Mouse (Mus musculus) frontal cortex, postnatal 36 days (tissue): ENCODE measurements around the gene Eif4b.
A peak's percentile ranks its signal among the peaks of the same experiment; 100 is the strongest.

Source experiments
- DNase-seq, 2 experiments: peaks; one replicate each; pipeline ENCODE4 v3.0.0; 2022; ENCODE audit warnings: low spot score in 2 of 2

The Eif4b gene

GRCm38 (mm10) chr15:102101672-102102541 is 28.3 kb downstream of the Eif4b start:
- DNase-seq, result no peak

GRCm38 (mm10) chr15:102102548-102103121 is 29.1 kb downstream of the Eif4b start:
- DNase-seq, result no peak

DNA sequence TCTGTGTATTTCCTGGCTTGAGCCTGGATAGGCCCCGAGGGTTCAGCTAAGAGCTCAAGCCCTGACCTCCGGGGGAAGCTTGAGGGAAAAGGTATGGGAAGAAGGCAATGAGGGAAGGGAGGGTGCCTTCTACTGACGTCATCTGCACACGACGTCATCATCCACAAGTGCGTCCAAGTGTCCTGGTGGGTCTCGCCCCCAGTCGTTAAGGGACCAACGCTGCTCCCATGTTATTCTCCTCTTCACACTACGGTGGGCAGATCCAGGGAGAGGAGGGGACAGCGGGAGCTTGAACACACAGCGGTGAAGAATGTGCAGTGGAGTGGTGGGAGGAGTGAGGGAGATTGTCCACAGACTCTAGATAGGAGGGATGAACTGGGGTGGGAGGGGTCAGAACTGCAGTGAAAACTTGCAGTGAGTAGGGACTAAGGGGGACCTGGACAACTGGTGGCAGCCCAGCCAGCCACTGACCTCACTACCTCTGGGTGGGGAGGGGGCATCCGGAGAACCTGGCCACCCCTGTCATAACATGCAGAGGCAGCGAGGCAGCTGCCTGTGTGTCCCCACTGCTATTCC is 29.9 kb downstream of the Eif4b start:
- DNase-seq, result no peak

DNA sequence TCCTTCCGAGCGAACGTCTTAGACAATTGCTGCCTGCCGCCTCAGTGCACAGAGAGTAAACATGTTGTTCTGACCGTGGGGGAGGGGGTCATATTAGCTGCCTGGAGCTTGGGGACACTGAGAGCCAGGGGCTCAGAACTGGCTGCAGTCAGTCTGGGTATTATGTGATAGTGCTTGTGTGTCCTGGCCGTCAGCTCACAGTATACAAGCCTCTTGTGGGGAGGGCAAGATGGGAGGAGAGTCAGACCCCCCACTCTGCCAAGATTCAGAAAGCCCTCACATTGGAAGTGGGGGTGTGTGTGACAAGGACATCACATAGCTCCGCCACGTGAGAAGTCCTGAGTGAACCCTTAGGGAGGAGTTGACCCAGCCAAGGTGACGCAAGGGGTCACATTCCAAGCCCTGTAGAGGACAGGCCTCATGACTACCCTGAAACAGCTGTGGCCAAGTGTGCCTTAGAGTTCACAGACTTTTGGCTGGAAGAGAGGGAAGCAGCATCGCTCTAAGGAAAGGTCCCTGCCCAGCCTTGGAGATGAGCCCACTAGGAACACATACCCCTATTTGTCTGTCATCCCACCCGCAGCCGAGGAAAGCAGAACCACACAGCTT is 30.5 kb downstream of the Eif4b start:
- no peak for DNase-seq

GRCm38 (mm10) chr15:102105360-102105759 is 31.8 kb downstream of the Eif4b start:
- no peak for DNase-seq

DNA sequence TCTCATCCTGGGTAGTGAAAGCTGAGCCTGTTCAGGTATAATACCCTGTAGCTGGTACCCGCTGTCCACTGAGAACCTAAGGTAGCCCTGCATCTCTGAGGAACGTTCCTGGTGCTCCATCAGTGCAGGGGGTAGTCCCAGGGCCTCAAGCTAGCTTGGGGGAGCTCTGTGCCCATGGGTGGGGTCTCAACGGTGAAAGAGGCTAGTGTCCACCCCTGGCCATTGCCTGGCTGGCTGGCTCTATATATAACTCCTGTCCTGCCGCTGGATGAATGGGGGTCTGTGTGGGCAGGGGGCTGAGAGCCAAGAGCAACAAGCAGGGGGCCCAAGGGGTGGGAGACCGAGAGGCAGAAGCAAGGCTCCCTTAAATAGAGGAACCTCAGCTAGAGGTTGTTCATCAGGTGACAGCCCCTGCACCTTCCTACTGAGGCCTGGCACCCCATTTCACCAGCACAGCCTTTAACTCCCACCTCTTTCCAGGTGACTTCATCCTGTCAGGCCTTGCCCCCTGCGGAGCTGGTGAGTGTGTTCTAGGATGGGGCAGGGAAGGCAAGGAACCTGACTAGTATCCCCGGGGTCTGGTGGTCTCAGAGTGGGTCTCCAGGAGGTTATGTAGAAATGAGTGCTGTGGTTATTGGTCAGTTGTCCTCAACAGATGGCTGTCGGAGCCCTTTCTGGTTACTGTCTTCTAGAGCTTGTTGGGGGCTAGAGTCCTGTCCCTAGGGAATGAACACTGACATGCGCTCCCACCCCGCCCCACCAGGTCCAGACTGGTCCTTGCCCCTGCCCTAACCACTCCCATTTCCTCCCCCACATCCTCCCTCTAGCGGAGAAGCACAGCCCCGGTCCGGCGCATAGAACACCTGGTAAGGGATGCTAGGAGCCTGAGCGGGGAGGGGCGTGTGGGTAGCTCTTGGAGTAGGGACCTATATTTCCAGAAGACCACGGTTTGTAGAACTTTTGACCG is 32.5 kb downstream of the Eif4b start:
- no peak for DNase-seq

DNA sequence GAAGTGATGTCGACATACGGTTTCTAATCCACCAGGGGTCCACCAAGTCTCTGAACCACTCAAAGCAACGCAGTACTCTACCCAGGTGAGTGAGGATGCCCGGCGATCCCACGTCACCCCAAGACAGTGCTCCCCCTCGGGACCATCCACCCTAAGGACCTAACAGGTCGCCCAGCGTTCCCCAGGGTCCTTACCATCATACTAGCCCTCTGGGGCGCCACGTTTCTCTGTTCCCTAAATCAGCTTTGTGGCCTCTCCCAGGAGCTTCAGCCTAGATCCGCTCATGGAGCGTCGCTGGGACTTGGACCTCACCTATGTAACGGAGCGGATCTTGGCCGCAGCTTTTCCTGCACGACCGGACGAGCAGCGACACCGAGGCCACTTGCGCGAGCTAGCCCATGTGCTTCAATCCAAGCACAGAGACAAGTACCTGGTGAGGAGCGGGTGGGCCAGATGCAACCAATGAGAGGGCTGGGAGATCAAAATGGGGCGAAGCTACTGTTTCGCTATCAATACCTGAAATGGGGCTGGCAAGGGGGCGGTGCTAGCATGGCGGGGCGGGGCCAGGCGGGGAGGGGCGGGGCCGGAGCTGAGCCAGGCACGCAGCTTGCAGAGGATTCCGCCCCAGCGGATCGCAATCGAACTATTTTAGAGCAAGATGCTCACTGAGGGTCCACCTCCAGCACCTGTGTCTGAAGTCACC is 33.3 kb downstream of the Eif4b start:
- no peak for DNase-seq

DNA sequence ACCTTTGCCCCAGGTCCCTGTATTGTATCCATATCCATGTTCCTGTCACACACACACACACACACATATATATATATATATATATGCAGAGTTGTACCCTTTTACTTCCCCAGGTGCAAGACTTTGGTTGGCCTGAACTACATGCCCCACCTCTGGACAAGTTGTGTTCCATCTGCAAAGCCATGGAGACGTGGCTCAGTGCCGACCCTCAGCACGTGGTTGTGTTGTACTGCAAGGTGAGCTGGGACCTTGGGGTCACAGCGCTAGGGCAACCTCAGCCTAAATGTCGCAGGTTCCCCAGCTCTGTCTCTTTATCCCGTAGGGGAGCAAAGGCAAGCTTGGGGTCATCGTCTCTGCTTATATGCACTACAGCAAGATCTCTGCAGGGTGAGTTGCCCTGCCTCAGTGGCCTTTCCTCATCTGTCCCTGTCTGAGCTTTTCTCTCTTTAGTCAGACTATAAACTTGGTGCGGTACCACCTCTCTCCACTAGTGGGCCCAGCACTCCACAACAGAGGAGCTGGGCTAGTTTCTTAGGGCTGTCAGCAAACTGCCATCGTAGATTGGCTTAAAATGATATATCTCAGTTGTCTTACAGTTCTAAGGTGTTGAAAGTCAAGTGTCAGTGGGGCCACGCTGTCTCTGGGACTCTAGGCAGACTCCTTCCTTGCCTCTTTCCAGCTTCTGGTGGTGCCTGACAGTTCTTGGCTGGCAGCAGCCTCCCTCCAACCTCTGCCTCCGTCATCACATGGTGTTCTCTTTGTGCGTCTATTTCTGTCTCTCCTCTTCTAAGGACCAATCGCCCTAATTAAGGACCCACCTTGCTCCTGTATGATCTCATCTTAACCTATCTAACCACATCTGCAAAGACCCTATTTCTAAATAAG is 34.4 kb downstream of the Eif4b start:
- peak; percentile 71 to 73 for DNase-seq

DNA sequence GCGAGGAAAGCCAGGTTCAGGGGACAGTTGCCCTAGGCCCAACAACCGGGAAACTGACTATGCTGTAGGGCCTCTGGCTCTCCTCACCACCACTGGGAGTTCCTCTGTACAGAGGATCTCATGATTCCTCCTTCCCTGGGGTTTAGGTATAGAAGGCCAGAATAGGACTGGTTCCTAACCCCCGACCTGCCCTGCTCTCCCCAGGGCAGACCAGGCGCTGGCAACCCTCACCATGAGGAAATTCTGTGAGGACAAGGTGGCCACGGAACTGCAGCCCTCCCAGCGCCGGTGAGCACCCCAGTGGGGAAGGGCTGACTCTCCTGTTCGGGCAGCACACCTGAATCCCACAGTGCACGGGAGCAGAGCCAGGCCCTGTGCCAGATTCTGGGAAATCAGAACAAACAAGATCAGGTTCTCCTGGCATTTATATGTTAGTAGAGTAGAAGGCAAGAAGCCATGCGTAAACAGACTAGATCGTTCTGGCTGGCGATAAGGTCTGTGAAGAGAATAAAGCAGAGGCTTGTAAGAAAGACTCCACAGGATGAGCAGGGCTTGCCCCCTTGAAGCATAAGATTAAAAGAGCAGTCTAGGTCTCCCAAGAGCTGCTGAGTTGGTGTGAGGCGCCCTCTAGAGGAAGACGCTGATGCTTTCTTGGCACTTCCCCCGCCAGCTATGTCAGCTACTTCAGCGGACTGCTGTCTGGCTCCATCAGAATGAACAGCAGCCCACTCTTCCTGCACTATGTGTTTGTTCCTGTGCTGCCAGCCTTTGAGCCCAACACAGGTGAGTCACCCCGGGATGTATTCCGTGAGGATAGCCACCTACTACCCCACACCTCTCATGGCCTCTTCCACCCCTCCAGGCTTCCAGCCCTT is 35.3 kb downstream of the Eif4b start:
- DNase-seq, result peak; percentile 80 to 87

GRCm38 (mm10) chr15:102110271-102110670 is 36.7 kb downstream of the Eif4b start:
- no peak for DNase-seq

DNA sequence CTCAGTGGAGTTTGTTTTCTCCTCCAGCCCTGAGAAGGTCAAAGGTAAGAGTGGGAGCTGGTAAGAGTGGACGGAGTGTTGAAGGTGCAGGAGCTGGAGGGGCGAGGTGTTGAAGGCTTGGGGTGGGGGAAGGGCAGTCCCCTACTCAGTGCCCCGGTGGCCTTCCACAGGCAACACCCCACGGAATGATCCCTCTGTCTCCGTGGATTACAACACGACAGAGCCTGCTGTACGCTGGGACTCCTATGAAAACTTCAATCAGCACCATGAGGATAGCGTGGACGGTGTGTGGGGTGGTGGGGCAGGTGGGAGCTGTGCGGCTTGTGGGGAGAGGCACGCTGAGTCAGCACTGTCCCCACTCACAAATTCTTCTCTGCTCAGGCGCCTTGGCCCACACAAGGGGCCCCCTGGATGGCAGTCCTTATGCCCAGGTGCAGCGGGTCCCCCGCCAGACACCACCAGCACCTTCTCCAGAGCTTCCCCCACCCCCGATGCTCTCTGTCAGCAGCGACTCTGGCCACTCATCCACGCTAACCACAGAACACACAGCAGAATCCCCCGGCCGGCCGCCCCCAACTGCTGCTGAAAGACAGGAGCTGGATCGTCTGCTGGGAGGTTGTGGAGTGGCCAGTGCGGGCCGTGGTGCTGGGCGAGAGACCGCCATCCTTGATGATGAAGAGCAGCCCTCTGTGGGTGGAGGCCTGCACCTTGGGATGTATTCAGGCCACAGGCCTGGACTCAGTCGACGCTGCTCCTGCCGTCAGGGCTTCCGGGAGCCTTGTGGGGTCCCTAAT is 37.3 kb downstream of the Eif4b start:
- DNase-seq, result no peak

DNA sequence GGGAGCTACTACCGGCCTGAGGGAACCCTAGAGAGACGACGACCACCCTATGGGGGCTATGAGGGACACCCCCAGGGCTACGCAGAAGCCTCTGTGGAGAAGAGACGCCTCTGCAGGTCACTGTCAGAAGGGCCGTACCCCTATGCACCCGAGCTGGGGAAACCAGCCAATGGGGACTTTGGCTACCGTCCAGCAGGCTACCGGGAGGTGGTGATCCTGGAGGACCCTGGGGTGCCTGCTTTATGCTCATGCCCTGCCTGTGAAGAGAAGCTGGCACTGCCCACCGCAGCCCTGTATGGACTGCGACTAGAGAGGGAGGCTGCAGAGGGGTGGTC is 37.9 kb downstream of the Eif4b start:
- DNase-seq, result no peak

GRCm38 (mm10) chr15:102112181-102112580 is 38.6 kb downstream of the Eif4b start:
- DNase-seq, result no peak

GRCm38 (mm10) chr15:102112827-102113226 is 39.3 kb downstream of the Eif4b start:
- no peak for DNase-seq

DNA sequence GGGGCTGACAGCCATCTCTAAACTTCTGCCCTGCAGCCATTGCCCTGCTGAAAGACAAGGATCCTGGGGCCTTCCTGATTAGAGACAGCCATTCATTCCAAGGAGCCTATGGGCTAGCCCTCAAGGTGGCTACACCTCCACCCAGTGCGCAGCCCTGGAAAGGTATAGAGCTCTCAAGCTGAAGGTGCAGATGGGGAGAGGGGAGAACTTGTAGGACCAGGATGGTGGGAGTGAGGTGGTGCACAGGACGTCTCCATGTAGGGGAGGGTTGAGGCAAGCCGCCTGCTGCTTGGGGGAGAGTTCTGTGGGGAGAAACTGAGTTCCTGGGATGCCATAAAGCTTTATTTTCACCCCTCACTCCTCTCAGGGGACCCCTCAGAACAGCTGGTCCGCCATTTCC is 40.1 kb downstream of the Eif4b start:
- DNase-seq, result no peak

DNA sequence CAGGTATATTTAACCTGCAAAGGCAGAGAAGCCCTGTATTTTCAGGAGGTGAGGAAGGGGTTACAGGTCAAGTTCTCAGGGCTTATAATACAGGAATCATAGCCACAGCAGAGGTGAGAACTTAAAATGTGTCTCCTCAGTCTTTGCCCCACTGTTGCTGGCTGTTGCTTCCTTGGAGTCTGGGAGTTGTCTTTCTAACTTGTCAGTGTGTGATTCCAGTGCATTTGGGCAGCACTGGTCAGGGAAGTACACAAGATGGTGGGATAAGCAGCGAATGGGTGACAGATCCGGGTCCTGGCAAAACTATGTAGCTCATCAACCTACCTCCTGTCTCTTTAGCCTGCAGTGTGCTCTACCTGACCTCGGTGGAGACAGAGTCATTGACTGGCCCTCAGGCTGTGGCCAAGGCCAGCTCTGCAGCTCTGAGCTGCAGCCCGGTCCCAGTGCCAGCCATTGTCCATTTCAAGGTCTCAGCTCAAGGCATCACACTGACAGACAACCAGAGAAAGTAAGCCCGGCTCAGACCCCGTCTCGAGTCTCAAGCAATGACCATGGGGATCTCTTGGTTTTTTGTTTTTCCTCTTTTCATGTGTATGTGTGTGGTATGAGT is 41.2 kb downstream of the Eif4b start:
- no peak for DNase-seq

GRCm38 (mm10) chr15:102115731-102116231 is 42.2 kb downstream of the Eif4b start:
- DNase-seq, result no peak
